Mouse (Mus musculus) colon, adult 2 months (tissue): ENCODE measurements around the gene Ccdc142. TPM values are rescaled to one million over a fixed set of nuclear protein-coding genes. Genes with fewer than 3 reads are reported as not detected.

Experiments used
- polyA plus RNA-seq: library from polyadenylated mRNA; depleted of rRNA; stranded (reverse); fragments of >200 nt; gene quantifications from 2 replicates; pipeline ENCODE4 v1.2.3, GENCODE M21; 2012; rRNA removed

The Ccdc142 gene
- 11.3 and 12.3 TPM in 2 replicates for polyA plus RNA-seq

GRCm38 (mm10) chr6:83101316-83101687 lies at the start of gene Ccdc142, which contains the start of gene Gm42688:
TSS of gene Ccdc142 (plus strand) at chr6:83101601.
TSS of gene Gm42688 (plus strand) at chr6:83101617.

GRCm38 (mm10) chr6:83054074-83054851 lies 47.1 kb upstream of the Ccdc142 start, which contains the start of gene Aup1:
TSS of gene Aup1 (plus strand) at chr6:83054521.

GRCm38 (mm10) chr6:83054871-83055431 lies 46.5 kb upstream of the Ccdc142 start, which contains the start of gene Htra2:
TSS of gene Htra2 (minus strand) at chr6:83055273.

GRCm38 (mm10) chr6:83057790-83058189 lies 43.6 kb upstream of the Ccdc142 start, which contains the start of gene Dqx1:
TSS of gene Dqx1 (plus strand) at chr6:83057844.

GRCm38 (mm10) chr6:83070247-83070310 lies 31.3 kb upstream of the Ccdc142 start, which contains the start of gene Tlx2:
TSS of gene Tlx2 (minus strand) at chr6:83070293.

GRCm38 (mm10) chr6:83077630-83078323 lies 23.6 kb upstream of the Ccdc142 start, which contains the start of gene Pcgf1:
TSS of gene Pcgf1 (plus strand) at chr6:83077869.

GRCm38 (mm10) chr6:83086121-83087035 lies 15.0 kb upstream of the Ccdc142 start, which contains the start of gene Lbx2:
TSS of gene Lbx2 (plus strand) at chr6:83086367.

GRCm38 (mm10) chr6:83108762-83109668 lies 7.6 kb downstream of the Ccdc142 start, which contains the start of gene Mrpl53:
TSS of gene Mrpl53 (plus strand) at chr6:83109040.

GRCm38 (mm10) chr6:83115011-83115671 lies 13.7 kb downstream of the Ccdc142 start, which contains the start of gene Mogs:
TSS of gene Mogs (plus strand) at chr6:83115496.

GRCm38 (mm10) chr6:83120930-83121862 lies 19.8 kb downstream of the Ccdc142 start, which contains the start of gene Wbp1:
TSS of gene Wbp1 (minus strand) at chr6:83121559.

GRCm38 (mm10) chr6:83125331-83125730 lies 23.9 kb downstream of the Ccdc142 start, which contains the start of gene Ino80b:
TSS of gene Ino80b (minus strand) at chr6:83125431.

GRCm38 (mm10) chr6:83134951-83135513 lies 33.6 kb downstream of the Ccdc142 start, which contains the start of gene Rtkn:
TSS of gene Rtkn (plus strand) at chr6:83135463.

GRCm38 (mm10) chr6:83156259-83156684 lies 54.9 kb downstream of the Ccdc142 start, which contains the start of the genes Wdr54 and 1700003E16Rik:
TSS of gene Wdr54 (minus strand) at chr6:83156397.
TSS of gene 1700003E16Rik (plus strand) at chr6:83156404.

Other genes starting within 250 kb of the Ccdc142 start
- 1.1 and 1.6 TPM in 2 replicates for gene Sema4f, start 161.8 kb upstream of the Ccdc142 start, polyA plus RNA-seq
- 0.44 and 0.59 TPM in 2 replicates for gene M1ap, start 154.7 kb upstream of the Ccdc142 start, polyA plus RNA-seq
- gene Dok1, start 68.1 kb upstream of the Ccdc142 start, polyA plus RNA-seq: 11.9 and 13.7 TPM in 2 replicates
- gene Loxl3, start 67.4 kb upstream of the Ccdc142 start, polyA plus RNA-seq: 5.0 and 5.3 TPM in 2 replicates
- 746 and 821 TPM in 2 replicates for gene Aup1, start 47.1 kb upstream of the Ccdc142 start, polyA plus RNA-seq
- 51.6 and 61.4 TPM in 2 replicates for gene Htra2, start 46.3 kb upstream of the Ccdc142 start, polyA plus RNA-seq
- gene Dqx1, start 43.8 kb upstream of the Ccdc142 start, polyA plus RNA-seq: 25.8 and 29.2 TPM in 2 replicates
- 5.6 and 9.6 TPM in 2 replicates for gene Tlx2, start 31.3 kb upstream of the Ccdc142 start, polyA plus RNA-seq
- gene Pcgf1, start 23.7 kb upstream of the Ccdc142 start, polyA plus RNA-seq: 12.9 and 13.3 TPM in 2 replicates
- gene Lbx2, start 15.2 kb upstream of the Ccdc142 start, polyA plus RNA-seq: 0.57 and 1.5 TPM in 2 replicates
- gene Gm42688, start within 50 bp of the Ccdc142 start, polyA plus RNA-seq: 4.3 and 4.6 TPM in 2 replicates
- 69.7 and 85.9 TPM in 2 replicates for gene Mrpl53, start 7.4 kb downstream of the Ccdc142 start, polyA plus RNA-seq
- gene Mogs, start 13.9 kb downstream of the Ccdc142 start, polyA plus RNA-seq: 91.9 and 97.3 TPM in 2 replicates
- 199 and 235 TPM in 2 replicates for gene Wbp1, start 20.0 kb downstream of the Ccdc142 start, polyA plus RNA-seq
- 59.8 and 64.1 TPM in 2 replicates for gene Ino80b, start 23.8 kb downstream of the Ccdc142 start, polyA plus RNA-seq
- gene Rtkn, start 33.9 kb downstream of the Ccdc142 start, polyA plus RNA-seq: 86.7 and 88.4 TPM in 2 replicates
- 3.4 and 4.4 TPM in 2 replicates for gene Wdr54, start 54.8 kb downstream of the Ccdc142 start, polyA plus RNA-seq
- gene 1700003E16Rik, start 54.8 kb downstream of the Ccdc142 start, polyA plus RNA-seq: 0.46 and 0.72 TPM in 2 replicates
- 151 and 162 TPM in 2 replicates for gene Dctn1, start 64.3 kb downstream of the Ccdc142 start, polyA plus RNA-seq
- gene Slc4a5, start 118.2 kb downstream of the Ccdc142 start, polyA plus RNA-seq: 0.21 TPM in 2 replicates
- gene Mthfd2, start 224.3 kb downstream of the Ccdc142 start, polyA plus RNA-seq: 3.2 and 3.3 TPM in 2 replicates
- gene Mob1a, start 224.4 kb downstream of the Ccdc142 start, polyA plus RNA-seq: 32.4 and 35.1 TPM in 2 replicates
- 11.6 and 187 TPM in 2 replicates for gene Bola3, start 247.5 kb downstream of the Ccdc142 start, polyA plus RNA-seq